Mouse (Mus musculus) left cerebral cortex, adult 18-20 months (tissue): ENCODE results near the gene Gm49354. TPM values are rescaled to one million over a fixed set of nuclear protein-coding genes. Genes with fewer than 3 reads are reported as not detected.
"Not testable (repeated sequence)": the region's sequence is repeated elsewhere in the genome, so short reads cannot be mapped to it uniquely, and the experiment has no call there.

Experiments
- DNase-seq, 2 experiments: peaks; one replicate each; pipeline ENCODE4 v3.0.0; 2021 to 2022; ENCODE audit warnings: low spot score in 2 of 2, mixed read lengths in 1 of 2
- total RNA-seq, 2 experiments: library from RNA; stranded (reverse); gene quantifications; 2 replicates each; pipeline ENCODE4 v1.2.3; 2021

Gene Gm49354
- total RNA-seq, 2 experiments from 2014 or later: not detected

DNA sequence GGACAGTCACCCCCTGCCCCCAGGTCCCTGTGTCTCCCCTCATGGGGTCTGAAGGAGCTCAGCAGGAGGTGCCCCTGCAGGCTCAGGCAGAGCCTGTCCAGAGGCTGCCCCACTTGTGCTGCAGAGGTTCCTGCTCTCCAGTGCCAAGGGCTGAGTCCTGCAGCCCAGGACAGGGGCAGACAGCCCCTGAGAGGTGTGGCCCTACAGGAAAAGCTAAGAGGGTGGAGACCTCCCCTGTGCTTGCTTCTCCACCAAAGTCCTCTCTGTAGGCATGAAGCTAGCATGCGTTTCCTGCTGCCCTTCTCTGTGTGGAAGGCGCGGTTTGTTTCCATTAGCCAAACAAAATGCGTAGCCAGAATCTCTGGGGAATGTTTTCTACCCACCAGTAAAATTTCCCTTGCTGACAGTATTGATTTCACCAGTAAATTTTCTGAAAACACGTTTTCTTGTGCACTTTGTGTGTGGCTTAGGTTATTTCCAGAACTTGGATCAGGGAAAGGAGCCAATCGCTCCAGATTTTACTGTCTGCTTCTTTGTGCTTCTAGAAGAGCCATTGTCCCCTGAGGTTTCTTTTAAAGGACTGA lies 63.1 kb downstream of the Gm49354 start:
- not testable (repeated sequence) for DNase-seq

DNA sequence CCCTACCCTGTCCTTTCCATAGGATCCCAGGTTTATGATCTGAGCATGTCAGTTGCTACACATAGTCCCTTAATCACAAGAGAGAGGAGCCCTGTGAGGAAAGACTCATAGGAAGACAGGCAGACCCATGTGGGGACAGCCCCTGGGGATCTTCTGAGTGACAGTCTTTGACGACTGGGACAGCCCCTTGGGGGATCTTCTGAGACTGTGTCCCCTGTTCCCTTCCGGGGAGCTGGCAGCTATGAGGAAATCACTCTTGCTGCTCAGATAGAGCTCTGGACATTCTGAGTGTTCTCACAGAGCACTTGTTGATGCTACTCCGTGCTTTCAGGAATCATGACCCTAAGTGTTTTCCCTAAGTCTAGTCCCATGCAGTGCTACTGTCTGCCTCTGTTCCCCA lies 68.3 kb downstream of the Gm49354 start:
- no peak for DNase-seq

GRCm38 (mm10) chr13:59711984-59712383 lies 70.1 kb downstream of the Gm49354 start, which contains the start of gene Spata31d1b:
Gene Spata31d1b (plus strand): TSS chr13:59712284.
- DNase-seq: not testable (repeated sequence)

DNA sequence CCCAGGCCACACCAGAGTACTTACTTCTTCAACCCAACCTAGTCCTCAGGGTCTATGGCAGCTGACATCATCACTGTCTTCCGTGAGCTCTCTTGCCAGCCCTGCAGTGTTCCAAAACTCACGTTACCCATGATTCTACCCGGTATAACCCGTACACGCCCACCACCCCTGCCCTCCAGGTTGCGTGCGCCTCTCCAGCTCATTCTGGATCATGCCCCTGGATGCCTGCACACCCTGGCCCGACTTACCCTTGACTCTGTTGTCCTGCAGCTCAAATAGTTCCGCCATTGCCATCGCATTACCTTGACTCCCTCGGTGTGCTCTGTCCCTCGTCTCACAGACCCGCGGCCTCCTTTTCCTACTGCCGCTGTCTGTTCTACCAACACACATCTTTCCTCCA lies 71.8 kb downstream of the Gm49354 start, which contains the start of gene Spata31d1a:
Gene Spata31d1a, minus strand, starts transcription at position 101 of the 400 bp plus-strand sequence.
- DNase-seq: no peak

Other genes with a start within 250 kb of the Gm49354 start
- gene Agtpbp1, start 197.0 kb downstream of the Gm49354 start, total RNA-seq: 100 to 1,000 TPM; 324 to 356 TPM
- 100 to 1,000 TPM in 1 of 2 experiments, 10 to 100 TPM in 1; 88.5 to 107 TPM for gene Naa35, start 197.0 kb downstream of the Gm49354 start, total RNA-seq
- 10 to 100 TPM; 16.4 to 17.8 TPM for gene Golm1, start 106.4 kb downstream of the Gm49354 start, total RNA-seq
- not detected for gene 4921517D22Rik, start 88.1 kb downstream of the Gm49354 start, total RNA-seq
- under 1 TPM in 1 of 2 experiments, not detected in 1; 0.16 TPM for gene Spata31d1a, start 71.9 kb downstream of the Gm49354 start, total RNA-seq
- under 1 TPM in 1 of 2 experiments, not detected in 1; 0.09 TPM for gene Spata31d1b, start 70.0 kb downstream of the Gm49354 start, total RNA-seq
- not detected for gene Spata31d1d, start 50.5 kb downstream of the Gm49354 start, total RNA-seq
- 1 to 10 TPM; 1.6 to 2.7 TPM for gene 1700014D04Rik, start 35.5 kb downstream of the Gm49354 start, total RNA-seq
- gene Isca1, start 12.4 kb downstream of the Gm49354 start, total RNA-seq: 100 to 1,000 TPM; 155 to 161 TPM
- 10 to 100 TPM; 53.5 to 60.4 TPM for gene Tut7, start 40.9 kb upstream of the Gm49354 start, total RNA-seq